Mouse (Mus musculus) splenic B cell, adult 2 months (primary cell): ENCODE results near the gene Sugct.

Experiments used
- DNase-seq: peaks from one replicate; pipeline ENCODE4 v3.0.0-alpha.2; 2011; ENCODE audit warnings: low read depth, low spot score
- H3K27me3 ChIP-seq: 2 replicates; pipeline ENCODE4 v1.6.1; 2012; ENCODE audit warnings: mild to moderate bottlenecking, low read length, moderate library complexity, mixed read lengths; ENCODE audit not compliant: control insufficient read depth, poor library complexity, insufficient read depth, severe bottlenecking
- H3K36me3 ChIP-seq: 2 replicates; pipeline ENCODE4 v1.6.1; 2012; ENCODE audit warnings: mild to moderate bottlenecking, low read length, moderate library complexity, mixed read lengths; ENCODE audit not compliant: control insufficient read depth, poor library complexity, insufficient read depth, severe bottlenecking

The Sugct gene

GRCm38 (mm10) chr13:17689461-17689860 is 5.9 kb downstream of the Sugct start:
- DNase-seq = no peak
- H3K27me3 ChIP-seq = no peaks in the 10 kb centered on the region
- no peaks in the 10 kb centered on the region for H3K36me3 ChIP-seq

- DNase-seq = no peak
- Histone ChIP-seq H3K36me3 (no peaks in the 10 kb centered on the region), H3K27me3 (no peaks in the 10 kb centered on the region)
Measured at GRCm38 (mm10) chr13:17671122-17671521, 24.2 kb downstream of the Sugct start.

GRCm38 (mm10) chr13:17667380-17667779 is 28.0 kb downstream of the Sugct start:
- no peak for DNase-seq

GRCm38 (mm10) chr13:17642294-17642693 is 53.1 kb downstream of the Sugct start:
- DNase-seq = peak; percentile 61
- H3K36me3 ChIP-seq = no peaks in the 10 kb centered on the region
- H3K27me3 ChIP-seq = no peaks in the 10 kb centered on the region

More at GRCm38 (mm10) chr13:17667380-17667779, 28.0 kb downstream of the Sugct start:
- H3K36me3 ChIP-seq = no peaks in the 10 kb centered on the region
- H3K27me3 ChIP-seq = no peaks in the 10 kb centered on the region

GRCm38 (mm10) chr13:17638008-17638407 is 57.3 kb downstream of the Sugct start:
- Histone ChIP-seq H3K36me3 (no peaks in the 10 kb centered on the region), H3K27me3 (no peaks in the 10 kb centered on the region)
- no peak for DNase-seq

- peak; percentile 25 for DNase-seq
- Histone ChIP-seq H3K27me3 (no peaks in the 10 kb centered on the region), H3K36me3 (no peaks in the 10 kb centered on the region)
Measured at GRCm38 (mm10) chr13:17627108-17627507, 68.2 kb downstream of the Sugct start.

- no peak for DNase-seq
- Histone ChIP-seq H3K27me3 (no peaks in the 10 kb centered on the region), H3K36me3 (no peaks in the 10 kb centered on the region)
Measured at GRCm38 (mm10) chr13:17624976-17625375, 70.4 kb downstream of the Sugct start.

- DNase-seq = no peak
- no peaks in the 10 kb centered on the region for H3K27me3 ChIP-seq
- no peaks in the 10 kb centered on the region for H3K36me3 ChIP-seq
Measured at GRCm38 (mm10) chr13:17606217-17606616, 89.1 kb downstream of the Sugct start.

GRCm38 (mm10) chr13:17604670-17605069 is 90.7 kb downstream of the Sugct start:
- no peaks in the 10 kb centered on the region for H3K36me3 ChIP-seq
- no peak for DNase-seq
- no peaks in the 10 kb centered on the region for H3K27me3 ChIP-seq

GRCm38 (mm10) chr13:17603756-17604155 is 91.6 kb downstream of the Sugct start:
- no peaks in the 10 kb centered on the region for H3K36me3 ChIP-seq
- no peak for DNase-seq
- no peaks in the 10 kb centered on the region for H3K27me3 ChIP-seq

- Histone ChIP-seq H3K27me3 (no peaks in the 10 kb centered on the region), H3K36me3 (no peaks in the 10 kb centered on the region)
- no peak for DNase-seq
Measured at GRCm38 (mm10) chr13:17585267-17585913, 110.0 kb downstream of the Sugct start.

- Histone ChIP-seq H3K27me3 (no peaks in the 10 kb centered on the region), H3K36me3 (no peaks in the 10 kb centered on the region)
- peak; percentile 8 for DNase-seq
Measured at GRCm38 (mm10) chr13:17584804-17585203, 110.5 kb downstream of the Sugct start.

- Histone ChIP-seq H3K27me3 (no peaks in the 10 kb centered on the region), H3K36me3 (no peaks in the 10 kb centered on the region)
- DNase-seq = peak; percentile 4
Measured at GRCm38 (mm10) chr13:17581684-17582083, 113.7 kb downstream of the Sugct start.

GRCm38 (mm10) chr13:17559357-17559756 is 136.0 kb downstream of the Sugct start:
- no peaks in the 10 kb centered on the region for H3K27me3 ChIP-seq
- H3K36me3 ChIP-seq = no peaks in the 10 kb centered on the region
- DNase-seq = no peak

GRCm38 (mm10) chr13:17536341-17536740 is 159.0 kb downstream of the Sugct start:
- no peaks in the 10 kb centered on the region for H3K27me3 ChIP-seq
- DNase-seq = no peak
- H3K36me3 ChIP-seq = no peaks in the 10 kb centered on the region

- no peaks in the 10 kb centered on the region for H3K36me3 ChIP-seq
- H3K27me3 ChIP-seq = no peaks in the 10 kb centered on the region
- no peak for DNase-seq
Measured at GRCm38 (mm10) chr13:17534871-17535270, 160.5 kb downstream of the Sugct start.
